Mouse (Mus musculus) stomach, embryonic 16.5 days (tissue): ENCODE measurements around the gene Gm13276. TPM values are rescaled to one million over a fixed set of nuclear protein-coding genes. Genes with fewer than 3 reads are reported as not detected.
A peak's percentile ranks its signal among the peaks of the same experiment; 100 is the strongest.
"Not testable (repeated sequence)": the region's sequence is repeated elsewhere in the genome, so short reads cannot be mapped to it uniquely, and the experiment has no call there.

Experiments used
- ATAC-seq: fragments of 200-750 bp; cut with Nextera tagmentation; 2 replicates; pipeline ENCODE4 v1.8.0; 2017; ENCODE audit warnings: moderate number of reproducible peaks, moderate TSS enrichment; ENCODE audit not compliant: insufficient read depth, low FRiP score
- H3K27ac ChIP-seq: fragments of 300-500 bp; sonication (generic); 2 replicates; pipeline ENCODE4 v1.5.1; 2014; ENCODE audit warnings: low read length
- H3K27me3 ChIP-seq: fragments of 300-500 bp; sonication (generic); 2 replicates; pipeline ENCODE4 v1.6.1; 2014; ENCODE audit warnings: low read length, control low read depth, mixed read lengths; ENCODE audit not compliant: control insufficient read depth, insufficient read depth
- H3K36me3 ChIP-seq: fragments of 300-500 bp; sonication (generic); 2 replicates; pipeline ENCODE4 v1.6.1; 2014; ENCODE audit warnings: low read length; ENCODE audit not compliant: control insufficient read depth, insufficient read depth
- H3K4me1 ChIP-seq: fragments of 300-500 bp; sonication (generic); 2 replicates; pipeline ENCODE4 v1.6.1; 2014; ENCODE audit warnings: low read length, control low read depth, mixed read lengths; ENCODE audit not compliant: control insufficient read depth, insufficient read depth
- H3K4me2 ChIP-seq: fragments of 300-500 bp; sonication (generic); 2 replicates; pipeline ENCODE4 v1.6.1; 2014; ENCODE audit warnings: low read depth, low read length, mixed read lengths
- H3K4me3 ChIP-seq: fragments of 300-500 bp; sonication (generic); replicated peaks from 2 replicates; pipeline ENCODE4 v1.5.1; 2014; ENCODE audit warnings: mild to moderate bottlenecking, low read length
- H3K9ac ChIP-seq: fragments of 300-500 bp; sonication (generic); 2 replicates; pipeline ENCODE4 v1.6.1; 2014; ENCODE audit warnings: low read length
- H3K9me3 ChIP-seq: fragments of 300-500 bp; sonication (generic); replicated peaks from 2 replicates; pipeline ENCODE4 v1.6.1; 2016; ENCODE audit warnings: low read length, control low read depth; ENCODE audit not compliant: control insufficient read depth
- WGBS: fragments of 180-500 bp; shearing (Covaris S2); extraction: QIAGEN DNeasy Blood & Tissue Kit; methylation state at CpG from one replicate; pipeline ENCODE4 v1.1.7; 2014; 5-methylcytosine and 5-hydroxymethylcytosine counted together
- polyA plus RNA-seq: library from polyadenylated mRNA; unstranded; fragments of >200 nt; fragmentation: Nextera tagmentation; extraction: Ambion mirVana; gene quantifications from 2 replicates; pipeline ENCODE4 v1.2.1, GENCODE M21; 2015

The Gm13276 gene
- not detected in 2 replicates for polyA plus RNA-seq

DNA sequence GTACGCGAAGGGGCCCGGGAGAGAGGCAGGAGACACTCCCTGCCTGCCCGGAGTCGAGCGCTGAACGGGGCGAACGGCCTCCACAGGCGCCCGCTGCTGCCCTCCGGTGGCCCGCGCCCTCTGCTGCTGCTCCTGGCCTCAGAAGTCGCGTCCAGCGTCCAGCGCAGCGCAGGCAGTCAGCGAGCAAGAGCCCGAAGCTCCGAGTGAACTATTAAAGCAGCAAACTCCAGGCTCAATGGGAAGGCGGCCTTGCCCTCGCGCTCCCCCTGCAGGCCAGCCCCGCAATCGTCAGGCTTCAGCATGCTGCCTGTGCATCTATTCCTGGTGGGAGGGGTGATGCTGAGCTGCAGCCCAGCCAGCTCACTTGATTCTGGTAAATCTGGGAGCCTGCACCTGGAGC is at the start of gene Gm13276:
Gm13276 (plus strand) TSS at position 301 of the 400 bp plus-strand sequence.
- not testable (repeated sequence) for H3K27ac ChIP-seq, ATAC-seq, H3K36me3 ChIP-seq, H3K4me1 ChIP-seq, H3K9ac ChIP-seq, H3K4me3 ChIP-seq, H3K27me3 ChIP-seq, H3K4me2 ChIP-seq, H3K9me3 ChIP-seq
- WGBS, result no CpG with 5 or more reads among the region's 27 CpGs

GRCm38 (mm10) chr4:88738480-88738879 is 47.0 kb upstream of the Gm13276 start:
- Histone ChIP-seq H3K4me3 (no peak overlapping the region), H3K36me3 (no peaks in the 10 kb centered on the region), H3K4me1 (0 out of 2 replicates have a peak, but pooled peaks cover 6% of the 10 kb centered on the region), H3K27ac (no peak overlapping the region), H3K4me2 (no peak overlapping the region), H3K9me3 (no peaks in the 10 kb centered on the region), H3K9ac (no peak overlapping the region), H3K27me3 (no peaks in the 10 kb centered on the region)
- WGBS, result 3% methylated on average over 2 of the region's 2 CpGs
- no peak for ATAC-seq

DNA sequence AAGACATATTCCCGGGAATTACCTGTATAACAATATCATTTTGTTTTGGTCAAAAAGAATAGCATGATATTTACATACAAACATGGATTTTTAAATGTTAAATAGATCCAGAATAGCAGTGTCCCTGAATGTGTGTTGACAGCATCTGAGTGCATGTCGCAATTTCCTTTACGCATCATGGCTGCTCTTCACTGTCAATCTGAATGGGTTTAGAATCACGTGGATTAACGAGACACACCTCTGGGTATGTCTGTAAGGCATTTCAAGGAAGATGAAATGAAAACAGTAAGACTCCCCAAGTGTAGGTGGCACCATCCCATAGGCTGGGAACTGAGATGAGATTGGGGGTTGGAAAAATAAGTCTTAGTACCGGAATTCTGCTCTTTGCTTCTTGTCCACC is 46.5 kb upstream of the Gm13276 start:
- Histone ChIP-seq H3K4me3 (no peak overlapping the region), H3K27me3 (no peaks in the 10 kb centered on the region), H3K4me1 (0 out of 2 replicates have a peak, but pooled peaks cover 6% of the 10 kb centered on the region), H3K9me3 (no peaks in the 10 kb centered on the region), H3K27ac (no peak overlapping the region), H3K36me3 (no peaks in the 10 kb centered on the region), H3K9ac (no peak overlapping the region), H3K4me2 (no peak overlapping the region)
- WGBS, result 88% methylated on average over 6 of the region's 6 CpGs
- no peak for ATAC-seq

DNA sequence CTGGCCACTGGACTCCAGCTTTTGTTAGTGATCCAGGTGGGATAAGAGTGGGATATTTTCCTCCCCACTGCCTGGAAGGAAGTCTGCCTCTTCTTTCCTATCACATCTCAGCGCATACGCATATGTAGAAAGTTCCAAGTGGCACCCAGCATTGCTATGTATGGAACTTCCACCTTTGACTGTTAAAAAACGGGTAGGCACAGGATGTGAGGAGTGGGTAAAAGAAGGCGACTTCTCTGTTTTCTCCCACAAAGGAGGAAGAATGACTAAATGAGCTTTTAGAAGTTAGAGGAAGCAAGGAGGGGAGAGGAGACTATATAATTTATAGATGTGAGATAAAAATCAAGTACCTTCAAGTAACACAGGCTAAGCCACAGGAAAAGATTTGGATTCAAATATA is 44.1 kb upstream of the Gm13276 start:
- no peak overlapping the region for H3K9ac ChIP-seq
- 84% methylated on average over 4 of the region's 4 CpGs for WGBS
- no peaks in the 10 kb centered on the region for H3K36me3 ChIP-seq
- H3K4me2 ChIP-seq, result no peak overlapping the region
- H3K27ac ChIP-seq, result no peak overlapping the region
- H3K27me3 ChIP-seq, result no peaks in the 10 kb centered on the region
- ATAC-seq, result no peak
- 0 out of 2 replicates have a peak, but pooled peaks cover 6% of the 10 kb centered on the region for H3K4me1 ChIP-seq
- H3K9me3 ChIP-seq, result no peaks in the 10 kb centered on the region
- no peak overlapping the region for H3K4me3 ChIP-seq

DNA sequence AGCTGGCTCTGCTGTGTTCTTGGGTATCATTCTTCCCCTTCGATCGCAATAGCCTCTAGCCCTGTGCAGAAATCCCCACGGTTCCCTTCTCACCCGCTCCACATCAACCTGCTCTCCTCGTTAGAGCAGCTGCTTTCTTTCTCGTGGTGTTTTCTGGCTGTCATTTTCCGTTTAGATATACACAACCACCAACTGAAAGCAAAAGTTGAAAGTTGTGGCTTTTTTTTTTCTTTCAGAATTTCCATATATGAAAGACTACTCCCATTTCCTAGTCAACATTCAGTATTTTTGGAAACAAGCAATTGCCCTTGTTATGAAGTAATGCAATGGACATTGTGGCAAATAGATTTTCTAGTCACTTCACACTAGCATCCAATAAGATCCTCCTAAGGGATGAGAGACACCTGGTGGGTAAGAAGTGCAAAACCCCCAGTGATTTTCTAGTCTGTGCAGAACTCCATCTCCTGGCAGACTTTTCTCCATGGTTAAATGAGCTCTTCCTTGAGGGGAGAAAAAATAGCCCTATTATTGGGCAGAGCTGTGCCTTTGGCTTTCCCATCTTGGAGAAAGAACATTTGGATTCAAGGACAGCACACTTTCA is 42.6 kb upstream of the Gm13276 start:
- H3K36me3 ChIP-seq, result no peaks in the 10 kb centered on the region
- ATAC-seq, result no peak
- no peak overlapping the region for H3K4me3 ChIP-seq
- H3K27me3 ChIP-seq, result no peaks in the 10 kb centered on the region
- no peak overlapping the region for H3K4me2 ChIP-seq
- WGBS, result 43% methylated on average over 7 of the region's 7 CpGs
- no peak overlapping the region for H3K9ac ChIP-seq
- H3K27ac ChIP-seq, result 0 out of 2 replicates have a peak overlapping the region, but pooled peaks have one; percentile 36
- 0 out of 2 replicates have a peak, but pooled peaks cover 6% of the 10 kb centered on the region for H3K4me1 ChIP-seq
- no peaks in the 10 kb centered on the region for H3K9me3 ChIP-seq

- Histone ChIP-seq H3K4me2 (no peak overlapping the region), H3K27ac (no peak overlapping the region), H3K4me3 (no peak overlapping the region), H3K36me3 (no peaks in the 10 kb centered on the region), H3K9me3 (no peaks in the 10 kb centered on the region), H3K9ac (no peak overlapping the region), H3K27me3 (no peaks in the 10 kb centered on the region), H3K4me1 (0 out of 2 replicates have a peak, but pooled peaks cover 6% of the 10 kb centered on the region)
- ATAC-seq, result no peak
- WGBS, result 63% methylated on average over 3 of the region's 3 CpGs
Observed at GRCm38 (mm10) chr4:88744207-88744606, 41.3 kb upstream of the Gm13276 start.

DNA sequence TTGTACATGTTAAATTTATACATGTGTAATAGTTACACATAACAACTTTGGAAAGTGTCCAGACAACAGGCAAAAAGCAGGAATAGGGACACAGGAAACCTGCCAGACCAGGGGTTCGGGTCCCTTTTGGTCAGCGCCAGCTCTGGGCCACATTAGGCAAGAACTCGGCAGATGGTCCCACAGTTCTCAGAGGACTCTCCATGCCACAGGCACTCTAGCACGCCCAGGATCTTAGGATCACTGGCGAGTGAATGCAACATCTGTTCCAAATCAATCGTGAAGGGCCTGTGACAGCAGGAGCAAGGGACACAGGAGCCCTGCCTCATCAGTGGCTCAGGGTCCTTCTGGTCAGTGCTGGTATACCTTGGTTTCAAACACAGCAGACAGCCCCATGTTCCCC is 35.6 kb upstream of the Gm13276 start:
- no peak overlapping the region for H3K9ac ChIP-seq
- 57% methylated on average over 6 of the region's 6 CpGs for WGBS
- no peak for ATAC-seq

GRCm38 (mm10) chr4:88754818-88755340 is 30.6 kb upstream of the Gm13276 start, which contains the start of gene Gm13271:
Gene Gm13271, plus strand, starts transcription at chr4:88754868.
- H3K4me3 ChIP-seq, H3K9me3 ChIP-seq, ATAC-seq, H3K36me3 ChIP-seq, H3K27ac ChIP-seq, H3K9ac ChIP-seq, H3K4me2 ChIP-seq, H3K27me3 ChIP-seq, H3K4me1 ChIP-seq: not testable (repeated sequence)
- WGBS, result 76% methylated on average over 15 of the region's 15 CpGs

More for the DNA sequence above, 35.6 kb upstream of the Gm13276 start:
- Histone ChIP-seq H3K4me1 (no peaks in the 10 kb centered on the region), H3K27ac (no peak overlapping the region), H3K27me3 (no peaks in the 10 kb centered on the region), H3K9me3 (no peaks in the 10 kb centered on the region), H3K4me3 (no peak overlapping the region), H3K36me3 (no peaks in the 10 kb centered on the region), H3K4me2 (no peak overlapping the region)

DNA sequence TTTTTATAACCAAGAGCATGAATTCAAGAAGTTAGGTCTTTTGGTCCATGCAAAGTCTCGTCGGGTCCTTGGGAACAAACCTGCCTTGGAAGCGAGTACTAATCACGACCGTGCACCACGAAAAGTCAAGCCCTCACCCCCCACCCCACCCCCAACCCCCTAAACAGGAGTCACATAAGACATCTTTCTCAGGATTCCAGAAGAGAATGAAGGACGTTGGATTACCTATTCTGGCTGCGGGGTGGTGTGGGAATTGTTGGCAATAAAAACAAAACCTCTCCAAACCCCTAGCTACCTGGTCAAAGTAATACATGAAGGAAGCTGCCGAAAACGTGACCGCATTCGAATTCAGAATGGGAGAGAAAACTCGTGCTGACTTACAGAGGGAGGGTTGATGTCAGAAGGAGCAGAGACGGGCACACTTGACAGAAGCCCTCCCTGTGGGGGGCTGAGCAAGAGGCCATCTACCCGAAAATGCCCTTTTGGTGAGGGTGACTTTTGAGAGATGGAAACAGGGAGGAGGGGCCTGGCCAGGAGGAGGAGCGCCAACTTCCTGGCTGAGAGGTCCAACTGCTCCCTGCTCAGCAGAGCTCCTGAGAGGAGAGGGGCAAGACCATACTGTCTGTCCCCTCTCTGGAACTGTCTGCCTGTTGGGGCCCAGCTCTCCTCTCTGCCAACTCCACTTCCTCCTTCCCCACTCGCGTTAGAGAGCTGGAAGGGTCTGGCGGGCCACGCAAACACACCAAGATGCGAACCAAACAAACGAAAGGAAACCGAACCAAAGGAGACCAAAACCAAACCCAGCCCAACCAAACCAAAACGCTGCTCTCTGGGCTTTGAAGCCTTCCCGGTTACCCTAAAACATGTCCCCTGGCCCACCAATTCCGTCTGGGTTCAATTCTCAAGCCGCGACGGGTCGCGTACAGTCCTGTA is 28.7 kb upstream of the Gm13276 start:
- Histone ChIP-seq H3K4me2 (peak overlapping the region; percentile 64), H3K27ac (peak overlapping the region; percentile 97), H3K4me3 (peak overlapping the region; percentile 59), H3K9ac (peak overlapping the region; percentile 78)
- ATAC-seq, H3K4me1 ChIP-seq, H3K36me3 ChIP-seq, H3K9me3 ChIP-seq, H3K27me3 ChIP-seq: not testable (repeated sequence)
- WGBS, result 11% methylated on average over 28 of the region's 31 CpGs
